Mouse (Mus musculus) gastrocnemius, postnatal 4 days (tissue): ENCODE data around the gene Slc25a17. TPM values are rescaled to one million over a fixed set of nuclear protein-coding genes. Genes with fewer than 3 reads are reported as not detected.

ENCODE experiments used
- DNase-seq, 2 experiments: peaks; one replicate each; pipeline ENCODE4 v3.0.0; 2021 to 2022; ENCODE audit warnings: low spot score in 2 of 2, mixed read lengths in 2 of 2
- total RNA-seq, 2 experiments: library from RNA; stranded (reverse); gene quantifications; 2 replicates each; pipeline ENCODE4 v1.2.3; 2021

Gene Slc25a17
- total RNA-seq, 2 experiments from 2014 or later: 30.8 to 33.4 TPM

- no peak for DNase-seq
These were observed 3.7 kb downstream of the Slc25a17 start for GRCm38 (mm10) chr15:81356946-81357345.

- DNase-seq: peak in 1 of 2 experiments; percentile 31
These were observed 5.4 kb downstream of the Slc25a17 start for GRCm38 (mm10) chr15:81355146-81355761.

- DNase-seq: no peak
These were observed 8.0 kb downstream of the Slc25a17 start for GRCm38 (mm10) chr15:81352638-81353037.

- DNase-seq: no peak
These were observed 10.2 kb downstream of the Slc25a17 start for GRCm38 (mm10) chr15:81350401-81350800.

GRCm38 (mm10) chr15:81348366-81348765 lies 12.2 kb downstream of the Slc25a17 start:
- no peak for DNase-seq

GRCm38 (mm10) chr15:81347466-81347865 lies 13.1 kb downstream of the Slc25a17 start:
- DNase-seq: no peak

- DNase-seq: no peak
These were observed 19.2 kb downstream of the Slc25a17 start for GRCm38 (mm10) chr15:81341426-81341825.

- DNase-seq: no peak
These were observed 21.5 kb downstream of the Slc25a17 start for GRCm38 (mm10) chr15:81339158-81339557.

- no peak for DNase-seq
These were observed 24.1 kb downstream of the Slc25a17 start for GRCm38 (mm10) chr15:81336466-81336865.

- DNase-seq: no peak
These were observed 28.1 kb downstream of the Slc25a17 start for GRCm38 (mm10) chr15:81332517-81332916.

GRCm38 (mm10) chr15:81330816-81331433 lies 29.7 kb downstream of the Slc25a17 start:
- no peak for DNase-seq

- DNase-seq: no peak
These were observed 30.8 kb downstream of the Slc25a17 start for GRCm38 (mm10) chr15:81329721-81330369.

- no peak for DNase-seq
These were observed 33.1 kb downstream of the Slc25a17 start for GRCm38 (mm10) chr15:81327501-81327900.

GRCm38 (mm10) chr15:81324979-81325378 lies 35.6 kb downstream of the Slc25a17 start:
- no peak for DNase-seq

GRCm38 (mm10) chr15:81320137-81320536 lies 40.5 kb downstream of the Slc25a17 start:
- no peak for DNase-seq

- no peak for DNase-seq
These were observed 41.1 kb downstream of the Slc25a17 start for GRCm38 (mm10) chr15:81319462-81319861.

GRCm38 (mm10) chr15:81313928-81314327 lies 46.7 kb downstream of the Slc25a17 start:
- no peak for DNase-seq

- DNase-seq: no peak
These were observed 49.6 kb downstream of the Slc25a17 start for GRCm38 (mm10) chr15:81311026-81311425.

- DNase-seq: no peak
These were observed 50.3 kb downstream of the Slc25a17 start for GRCm38 (mm10) chr15:81310353-81310752.

- DNase-seq: no peak
These were observed 52.6 kb downstream of the Slc25a17 start for GRCm38 (mm10) chr15:81308038-81308437.

GRCm38 (mm10) chr15:81306501-81306900 lies 54.1 kb downstream of the Slc25a17 start:
- no peak for DNase-seq

GRCm38 (mm10) chr15:81305035-81305434 lies 55.6 kb downstream of the Slc25a17 start:
- DNase-seq: no peak
